Mouse (Mus musculus) cerebellum, postnatal 36 days (tissue): ENCODE data around the gene Itm2c.

Source experiments
- DNase-seq, 2 experiments: peaks; one replicate each; pipeline ENCODE4 v3.0.0; 2021 to 2022; ENCODE audit warnings: mixed read lengths in 2 of 2

The Itm2c gene

DNA sequence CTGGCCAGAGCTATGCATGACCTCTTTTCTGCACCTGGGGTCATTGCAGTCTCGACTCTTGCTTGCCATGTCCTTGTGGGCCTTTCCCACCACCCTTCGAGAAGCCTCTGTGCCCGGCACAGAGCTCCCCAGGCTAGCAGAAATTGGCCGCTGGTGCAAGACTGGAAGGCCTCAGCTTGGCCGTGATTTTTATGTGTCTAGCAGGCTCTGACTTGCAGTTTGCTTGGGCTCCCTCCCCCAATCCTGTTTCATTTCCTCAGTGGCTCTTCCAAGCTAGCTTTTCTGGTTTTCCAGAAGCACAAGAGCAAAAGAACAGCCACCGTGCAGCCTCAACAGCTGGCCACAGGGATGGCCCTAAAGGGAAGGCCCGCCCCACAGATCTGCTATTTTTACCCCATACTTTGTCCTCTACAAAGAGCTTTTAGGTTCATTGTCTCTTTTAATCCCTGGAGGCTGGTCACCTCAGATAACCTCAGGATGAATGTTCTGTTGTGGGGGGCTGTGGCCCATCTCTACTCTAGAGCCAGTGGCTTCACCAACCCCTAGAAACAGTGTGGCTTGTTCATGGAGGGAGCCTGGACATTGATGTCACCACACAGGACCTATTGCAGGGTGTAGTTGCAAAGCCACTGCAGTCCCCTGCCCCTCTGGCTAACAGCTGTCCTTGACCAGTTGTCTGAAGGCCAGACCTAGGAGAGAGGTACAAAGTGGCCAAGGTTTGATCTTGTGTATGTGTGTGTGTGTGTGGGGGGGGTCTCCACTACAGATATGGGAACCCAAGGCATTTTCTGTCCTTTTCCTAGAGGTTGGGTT is 6.6 kb downstream of the Itm2c start:
- peak in 1 of 2 experiments; percentile 19 for DNase-seq

DNA sequence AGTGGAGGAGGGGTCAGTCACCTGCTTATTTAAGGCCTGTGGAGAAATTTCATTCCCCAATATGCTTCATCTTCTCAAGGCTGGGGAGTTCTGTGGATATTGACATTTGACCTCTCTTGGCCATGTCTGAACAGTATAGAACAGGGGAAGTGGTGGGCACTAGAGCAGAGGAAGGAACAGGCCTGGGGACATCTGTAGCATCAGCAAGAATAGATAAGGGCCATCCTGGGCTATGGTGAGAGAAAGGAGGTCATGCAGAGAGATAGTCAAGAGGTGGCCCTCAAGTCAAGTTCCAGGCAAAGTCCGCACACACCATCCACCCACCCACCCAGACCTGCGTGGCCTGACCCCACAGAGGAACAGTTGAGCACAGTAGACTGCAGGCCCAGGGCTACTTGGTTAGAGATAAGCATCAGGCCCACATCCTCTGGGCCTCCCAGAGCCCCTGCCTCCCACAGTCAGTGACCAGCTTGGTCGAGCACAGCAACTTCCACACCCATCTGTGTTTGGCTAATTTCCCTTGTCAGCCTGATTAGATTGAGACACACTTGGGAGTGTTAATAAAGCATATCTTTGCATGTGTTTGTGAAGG is 7.5 kb downstream of the Itm2c start:
- peak in 1 of 2 experiments; percentile 31 for DNase-seq

DNA sequence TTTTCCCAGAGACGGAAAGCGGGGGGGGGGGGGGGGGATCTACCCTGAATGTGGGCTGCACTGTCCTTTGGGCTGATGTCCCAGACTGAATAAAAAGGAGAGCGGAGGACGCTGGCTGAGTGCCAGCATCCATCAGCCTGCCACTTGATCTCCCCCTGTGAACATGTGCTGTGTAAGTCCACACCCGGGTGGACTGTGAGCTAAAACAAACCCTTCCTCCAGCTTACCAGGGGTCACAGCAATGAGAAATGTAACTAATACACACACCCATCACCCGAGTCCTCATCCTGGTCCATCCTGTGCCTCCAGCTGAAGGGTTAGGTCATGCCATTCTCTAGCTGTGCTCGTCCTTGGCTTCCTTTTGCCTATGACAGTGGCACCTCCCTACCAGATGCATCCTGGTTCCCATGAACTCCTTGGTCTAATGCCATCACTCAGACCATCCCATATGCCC is 8.1 kb downstream of the Itm2c start:
- DNase-seq, result peak; percentile 60 to 63

DNA sequence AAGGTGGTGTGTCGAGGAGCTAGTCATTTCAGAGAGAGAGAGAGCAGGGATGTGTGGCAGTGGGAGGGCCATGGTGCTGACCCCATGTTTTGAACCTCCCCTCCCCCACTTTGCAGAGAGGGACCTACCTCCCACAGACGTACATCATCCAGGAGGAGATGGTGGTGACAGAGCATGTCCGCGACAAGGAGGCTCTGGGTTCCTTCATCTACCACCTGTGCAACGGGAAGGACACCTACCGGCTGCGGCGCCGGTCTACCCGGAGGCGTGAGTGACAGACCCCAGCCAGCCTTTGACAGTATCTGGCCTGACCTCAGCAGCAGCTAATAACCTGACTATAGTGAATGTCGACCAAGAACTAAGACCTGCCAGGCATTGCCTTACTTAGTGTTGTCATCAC is 12.8 kb downstream of the Itm2c start:
- no peak for DNase-seq

DNA sequence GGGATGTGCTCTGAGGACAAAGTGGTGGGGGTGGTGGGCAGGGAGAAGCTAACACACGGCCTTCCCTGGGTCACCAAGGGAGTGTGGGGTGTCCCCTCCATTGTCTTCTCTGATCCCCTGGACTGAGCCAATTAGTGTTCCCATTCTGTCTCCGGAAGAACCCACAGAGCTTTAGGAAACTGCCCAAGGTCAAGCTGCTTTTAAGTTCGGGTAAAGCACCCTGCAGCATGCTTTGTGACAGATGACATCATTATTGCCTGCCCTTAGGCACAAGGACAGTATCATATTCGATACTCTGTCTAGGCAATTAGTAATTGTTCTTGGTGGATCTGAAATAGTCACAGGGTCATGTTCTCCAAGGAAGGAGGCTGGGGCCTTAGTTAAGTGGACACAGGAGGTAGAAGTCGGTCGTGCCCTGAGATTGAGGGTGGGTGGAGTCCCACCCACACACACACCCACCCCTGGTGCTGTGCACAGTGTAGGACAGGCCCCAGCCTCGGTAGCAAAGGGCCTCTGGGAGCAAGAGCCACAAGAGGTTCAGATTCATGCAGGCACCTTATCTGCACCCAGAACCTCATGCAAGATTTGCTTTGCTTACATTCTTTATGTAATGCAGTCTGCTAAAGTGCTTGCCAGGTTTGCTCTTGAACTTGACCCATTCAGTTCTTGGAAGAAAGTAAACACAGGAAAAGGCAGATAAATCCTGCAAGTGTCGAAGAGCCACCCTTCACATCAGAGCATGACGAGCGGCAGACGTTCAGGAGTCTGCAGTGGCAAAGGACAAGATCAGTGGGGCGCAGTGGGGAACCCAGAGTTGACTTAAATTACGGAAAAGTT is 14.9 kb downstream of the Itm2c start:
- DNase-seq, result no peak

DNA sequence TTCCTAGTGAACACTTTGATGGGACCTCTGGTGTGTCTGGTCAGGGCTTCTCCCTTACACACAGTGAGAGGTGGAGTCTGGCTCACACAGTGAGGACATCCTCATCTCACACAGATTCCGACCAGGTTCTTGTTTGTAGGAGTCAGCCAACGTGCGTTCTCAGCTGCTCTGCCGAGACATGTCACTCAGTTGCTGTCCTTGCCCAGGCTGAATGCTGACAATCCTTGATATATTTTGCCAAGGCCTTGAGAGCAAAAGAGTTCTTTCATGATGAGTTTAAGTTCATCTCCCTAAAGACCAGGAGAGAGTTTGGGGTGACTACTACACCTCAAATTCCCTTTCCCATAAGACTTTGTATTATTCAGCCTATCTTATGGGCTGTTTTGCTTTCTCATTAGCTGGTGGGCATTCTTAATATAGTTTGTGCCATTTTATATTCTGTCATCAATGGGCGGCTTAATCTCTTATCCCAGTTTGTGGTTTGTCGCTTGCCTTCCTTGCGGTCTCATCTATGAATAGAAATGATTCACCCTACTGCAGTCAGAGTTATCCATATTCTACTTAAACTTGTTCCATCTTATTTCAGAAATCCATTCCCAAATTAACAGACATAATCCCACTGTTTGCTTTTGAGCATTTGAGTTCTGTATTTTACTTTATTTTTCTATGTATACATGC is 19.1 kb downstream of the Itm2c start:
- no peak for DNase-seq

DNA sequence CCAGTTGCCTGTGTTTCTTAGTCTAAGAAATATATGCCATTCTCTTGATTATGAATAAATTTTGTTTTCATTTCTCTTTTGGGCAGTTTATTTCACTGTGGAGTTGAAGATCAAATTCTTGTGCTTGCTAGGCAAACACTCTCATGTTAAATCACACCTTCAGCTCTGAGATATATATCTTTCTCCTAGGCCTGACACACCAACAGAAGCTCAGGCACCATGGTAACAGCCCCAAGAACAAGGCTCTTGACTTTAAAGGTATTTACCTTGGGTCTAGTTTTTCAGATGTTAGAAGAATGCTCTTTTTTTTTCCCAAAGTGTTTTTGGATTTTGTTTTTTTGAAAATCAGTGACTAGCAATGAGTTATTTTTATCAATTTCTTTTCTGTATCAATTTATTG is 21.8 kb downstream of the Itm2c start:
- no peak for DNase-seq

DNA sequence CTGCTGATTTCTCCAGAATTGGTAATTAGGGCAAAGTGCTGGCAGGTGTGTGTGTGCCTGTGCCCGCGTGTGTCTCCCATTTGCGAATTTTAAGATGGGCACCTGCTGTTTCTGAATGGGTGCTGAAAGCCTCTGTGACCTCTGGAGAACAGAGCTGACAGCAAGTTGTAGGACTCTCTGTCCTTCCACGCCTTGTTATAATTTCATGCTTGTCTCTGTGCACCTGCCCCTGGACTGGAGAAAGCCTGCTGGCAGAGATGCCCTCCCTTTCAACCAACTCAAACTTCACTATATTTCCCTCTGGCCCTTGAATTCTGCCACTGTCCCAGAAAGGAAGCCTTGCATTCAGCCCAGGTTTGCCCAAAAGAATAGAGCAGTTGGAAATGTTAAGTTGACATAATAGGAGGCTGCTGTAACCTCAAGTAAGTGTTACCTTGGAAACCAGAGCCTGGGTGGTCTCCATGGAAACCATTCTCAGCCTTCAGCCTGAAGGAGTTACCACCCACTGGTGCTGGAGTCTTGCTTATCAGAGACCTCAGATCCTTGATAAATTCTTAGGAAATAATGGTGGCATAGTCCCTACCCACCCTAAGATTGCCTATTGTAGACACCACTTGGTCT is 22.9 kb downstream of the Itm2c start:
- no peak for DNase-seq

DNA sequence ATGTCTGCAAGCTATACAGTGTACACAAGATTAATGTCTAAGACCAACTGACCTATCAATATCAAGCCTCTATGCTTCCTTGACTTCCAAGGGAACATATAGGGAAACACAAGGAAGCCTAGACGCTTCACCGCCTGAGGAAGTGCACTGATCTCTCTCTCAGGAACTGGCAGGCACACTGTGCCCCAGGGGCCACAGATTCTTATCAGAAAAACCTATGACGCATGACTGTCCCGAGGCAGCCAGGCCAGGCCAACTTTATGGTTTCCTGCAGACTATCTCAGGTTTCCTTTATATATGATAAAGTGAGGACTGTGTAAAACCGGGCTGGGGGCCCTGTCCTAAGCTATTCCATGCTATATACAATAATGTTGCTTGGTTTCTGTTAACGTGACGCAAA is 25.5 kb downstream of the Itm2c start:
- DNase-seq, result no peak

DNA sequence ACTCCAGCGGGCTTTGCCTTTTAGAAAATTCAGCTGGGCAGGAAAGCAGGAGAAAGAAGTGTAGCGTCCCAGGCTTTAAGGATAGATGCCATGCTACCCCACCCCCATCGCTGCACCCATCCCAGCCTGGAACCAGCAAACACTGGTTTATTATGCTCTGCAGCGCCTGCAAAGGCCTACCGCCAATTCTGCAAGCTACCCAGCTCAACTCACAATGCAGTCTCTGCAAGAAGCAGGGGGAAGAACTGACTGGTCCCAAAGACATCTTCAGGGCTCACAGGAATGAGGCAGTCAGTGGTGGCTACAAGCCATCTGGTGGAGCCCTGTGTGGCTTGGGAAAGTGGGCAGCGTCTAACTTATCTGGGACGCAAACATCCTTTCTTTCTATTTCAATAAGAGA is 27.6 kb downstream of the Itm2c start:
- DNase-seq, result no peak

DNA sequence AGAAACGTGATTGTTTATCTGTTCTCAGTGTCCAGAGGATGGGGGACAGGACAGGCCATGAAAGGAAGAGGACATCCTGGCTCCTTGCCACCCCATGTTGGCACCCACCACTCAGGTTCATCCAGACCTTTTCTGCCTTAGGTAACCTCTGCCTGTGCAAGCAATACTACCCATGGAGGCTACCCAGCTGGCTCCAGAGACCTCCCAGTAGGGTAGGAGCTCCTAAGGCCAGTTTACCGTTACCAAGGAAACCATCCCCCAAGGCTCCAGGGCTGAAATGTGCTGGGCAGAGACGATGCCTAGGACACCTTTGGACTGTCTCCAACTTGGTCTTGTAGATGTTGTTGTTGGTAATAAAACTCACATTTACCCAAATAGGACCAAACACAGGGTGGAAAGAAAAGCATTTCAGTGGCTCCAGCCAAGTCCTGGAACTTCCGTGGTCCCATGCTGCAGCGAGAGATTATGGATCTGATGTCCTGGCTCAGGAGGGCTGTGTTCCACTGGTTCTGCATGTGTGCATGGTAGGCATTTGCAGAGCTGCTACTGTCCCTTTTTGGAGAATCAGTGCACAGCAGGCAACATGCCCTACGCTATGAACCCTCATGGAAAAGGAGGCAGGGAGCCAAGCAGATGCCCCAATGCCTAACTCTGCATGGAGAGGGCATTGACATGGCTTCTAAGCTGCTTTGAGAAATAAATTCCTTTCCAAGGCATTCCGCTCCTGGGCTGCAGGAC is 28.2 kb downstream of the Itm2c start:
- peak in 1 of 2 experiments; percentile 15 for DNase-seq

DNA sequence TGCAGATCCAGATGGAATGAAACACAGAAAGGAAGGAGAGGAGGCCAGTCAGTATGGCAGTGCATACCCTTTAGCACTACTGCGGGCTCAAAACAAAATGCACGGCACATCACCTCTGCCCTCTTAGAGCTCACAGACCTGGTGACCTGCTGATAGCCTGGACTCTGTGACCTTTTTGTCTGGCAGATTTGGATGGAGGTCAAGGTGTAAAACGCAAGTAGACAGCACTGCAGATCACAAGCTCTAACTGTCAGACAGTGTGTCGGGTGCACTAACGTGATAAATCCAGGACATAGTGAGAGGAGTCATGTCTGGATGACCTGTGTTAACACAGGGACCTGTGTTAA is 28.8 kb downstream of the Itm2c start:
- no peak for DNase-seq

DNA sequence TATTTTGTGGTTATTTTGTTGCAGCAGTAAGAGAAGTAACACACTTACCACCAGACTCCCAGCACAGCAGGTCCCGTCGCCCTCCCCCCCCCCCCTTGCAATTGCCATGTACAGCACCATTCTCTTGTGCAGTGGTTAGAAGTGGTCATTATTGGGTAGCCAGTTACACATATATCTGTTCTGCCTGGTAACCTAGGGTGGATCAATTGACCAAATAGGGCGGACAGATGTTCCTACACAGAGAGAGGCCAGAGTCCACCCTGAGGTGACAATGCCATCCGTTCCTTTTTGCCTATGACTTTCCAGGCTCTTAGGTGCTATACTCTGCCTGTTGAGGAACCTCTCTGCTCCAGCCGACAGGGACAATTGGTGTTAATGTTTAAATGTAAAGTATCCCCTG is 31.1 kb downstream of the Itm2c start:
- DNase-seq, result no peak

DNA sequence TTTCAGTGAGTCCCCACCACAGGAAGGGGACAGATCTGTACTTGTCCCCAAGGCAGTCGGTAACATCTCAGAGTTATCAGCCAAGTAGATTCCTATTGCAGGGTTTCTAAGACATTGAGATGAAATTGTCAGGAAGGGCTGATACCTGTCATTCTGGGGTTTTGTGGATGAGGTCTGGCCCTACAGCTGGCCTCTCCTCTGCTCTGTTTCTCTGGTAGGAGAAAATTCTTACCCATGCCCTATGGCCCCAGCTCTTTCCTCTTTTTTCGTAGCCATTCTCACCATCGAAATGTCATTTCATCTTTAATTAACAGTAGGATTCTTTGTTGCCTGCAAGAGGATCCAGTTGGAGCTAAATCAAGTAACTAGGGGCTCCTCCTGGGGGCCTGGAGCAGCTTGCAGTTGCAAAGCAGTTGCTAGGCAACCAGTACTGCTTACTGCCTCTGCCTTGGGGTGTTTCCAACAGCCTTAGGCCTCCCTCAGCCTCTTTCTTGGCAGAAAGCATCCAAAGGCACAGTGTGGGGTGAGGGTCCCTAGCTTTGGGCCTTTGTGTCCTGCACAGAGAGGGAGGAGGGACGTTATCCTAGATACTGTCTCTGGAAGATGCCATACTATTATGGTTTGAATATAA is 34.1 kb downstream of the Itm2c start, which contains the start of gene 4933407L21Rik:
4933407L21Rik (plus strand) TSS at position 427 of the 631 bp plus-strand sequence.
- DNase-seq, result no peak

DNA sequence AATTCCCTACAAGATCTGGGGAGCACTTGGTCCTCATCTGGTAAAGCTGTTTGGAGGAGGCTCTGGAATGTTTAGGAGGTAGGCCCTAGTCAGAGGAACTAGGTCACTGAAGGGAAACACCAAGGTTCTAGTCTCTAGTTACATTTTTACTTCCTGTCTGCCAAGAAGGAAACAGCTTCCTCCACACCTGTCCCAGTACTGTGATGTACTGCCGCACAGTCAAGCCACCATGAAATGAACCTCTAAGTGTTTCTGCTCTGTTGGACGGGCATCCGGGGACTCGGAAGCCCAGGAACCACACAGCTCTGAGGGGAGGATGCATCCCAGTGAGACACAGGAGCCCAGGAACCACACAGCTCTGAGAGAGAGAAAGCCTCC is 34.6 kb downstream of the Itm2c start:
- DNase-seq, result no peak

DNA sequence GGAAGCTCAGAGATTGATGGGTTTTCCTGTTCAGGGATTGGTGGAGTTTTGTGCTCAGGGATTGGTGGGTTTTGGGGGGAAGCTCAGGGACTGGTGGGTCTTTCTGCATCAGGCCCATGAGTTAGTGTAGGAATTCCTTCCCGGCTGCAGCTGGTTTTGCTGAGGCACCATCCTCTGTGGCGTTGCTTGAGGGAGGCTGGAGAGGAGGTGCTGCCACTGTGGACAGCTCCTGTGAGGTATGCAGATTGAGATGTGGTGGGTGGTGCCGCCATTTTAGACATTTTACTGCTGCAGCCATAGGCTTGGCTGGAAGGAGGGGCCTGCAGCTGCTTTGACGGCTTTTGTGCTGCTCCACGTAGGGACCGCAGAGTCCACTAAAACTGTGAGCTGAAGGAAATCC is 35.3 kb downstream of the Itm2c start:
- no peak for DNase-seq

DNA sequence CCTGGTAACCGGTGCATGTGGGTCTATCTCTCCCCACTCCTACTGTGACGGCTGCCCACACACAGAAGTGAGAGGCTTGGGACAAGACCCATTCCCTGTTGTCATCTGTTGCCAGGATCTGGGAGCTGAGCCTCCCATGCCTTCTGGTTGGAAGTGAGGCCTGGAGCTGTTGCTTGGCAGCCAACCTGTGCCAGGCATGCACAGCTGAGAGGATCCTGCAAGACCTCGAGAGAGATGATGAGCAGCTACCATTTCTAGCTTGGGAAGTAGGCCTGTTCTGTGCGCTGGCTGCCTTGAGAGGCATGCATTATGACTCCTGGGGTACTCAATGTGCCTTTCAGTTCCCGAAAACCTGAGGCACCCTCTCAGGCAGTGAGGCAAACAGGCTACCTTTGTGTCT is 37.1 kb downstream of the Itm2c start:
- DNase-seq, result no peak

DNA sequence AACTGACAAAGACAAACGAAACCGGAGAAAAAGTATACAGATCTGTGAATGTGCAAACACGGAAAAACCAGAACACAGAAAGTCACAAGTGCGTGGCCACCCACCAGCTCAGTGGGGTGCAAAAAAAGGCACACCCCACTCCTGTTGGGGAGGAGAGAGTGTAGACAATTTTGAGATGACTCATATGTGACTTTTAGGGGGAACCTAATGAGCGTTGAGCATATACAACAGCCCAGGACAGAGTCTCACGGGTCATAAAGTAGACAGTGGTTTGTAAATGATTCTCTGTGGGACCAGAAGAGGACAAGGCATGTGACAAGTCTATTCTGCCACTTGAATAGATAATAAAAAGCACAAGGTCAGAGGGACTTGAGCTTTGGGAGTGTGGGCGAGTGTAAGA is 39.1 kb downstream of the Itm2c start:
- DNase-seq, result no peak

DNA sequence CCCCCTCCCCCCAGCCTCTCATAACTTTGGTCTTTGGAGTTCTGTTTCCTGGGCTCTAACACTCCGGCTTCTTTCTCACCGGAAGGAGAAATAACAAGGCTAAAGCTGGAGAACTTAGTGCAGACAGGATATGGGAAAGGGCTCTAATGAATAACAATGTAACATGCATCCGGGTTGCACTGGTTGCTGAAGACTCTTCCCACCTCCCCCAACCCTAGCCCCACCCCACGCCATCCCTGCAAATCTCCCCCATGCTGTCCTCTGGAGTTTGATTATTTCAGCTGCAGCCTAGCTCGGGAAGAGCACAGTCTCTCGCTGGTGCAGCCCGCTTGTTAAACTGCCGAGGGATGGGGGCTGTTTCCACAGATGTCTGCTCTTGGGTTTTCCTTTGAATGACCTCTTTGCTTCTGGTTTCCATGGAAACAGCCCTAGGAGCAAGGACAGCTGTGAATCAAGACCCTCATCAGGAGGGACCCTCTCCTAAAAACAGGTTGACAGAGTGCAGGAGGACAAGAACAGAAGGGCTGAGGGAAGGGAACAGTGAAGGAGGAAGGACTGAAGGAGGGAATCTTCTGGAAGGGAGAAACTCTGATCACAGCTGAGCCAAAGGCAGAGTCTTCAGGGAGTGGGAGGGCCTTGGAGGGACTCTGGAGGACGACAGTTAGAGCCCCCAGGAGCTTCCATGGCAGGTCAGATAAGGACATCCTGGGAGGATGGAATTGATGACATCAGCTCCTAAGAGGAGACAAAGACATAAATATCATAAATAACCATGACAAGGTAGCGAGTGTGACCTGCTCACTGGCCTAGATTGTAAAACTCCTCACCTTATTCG is 39.8 kb downstream of the Itm2c start:
- DNase-seq, result no peak

DNA sequence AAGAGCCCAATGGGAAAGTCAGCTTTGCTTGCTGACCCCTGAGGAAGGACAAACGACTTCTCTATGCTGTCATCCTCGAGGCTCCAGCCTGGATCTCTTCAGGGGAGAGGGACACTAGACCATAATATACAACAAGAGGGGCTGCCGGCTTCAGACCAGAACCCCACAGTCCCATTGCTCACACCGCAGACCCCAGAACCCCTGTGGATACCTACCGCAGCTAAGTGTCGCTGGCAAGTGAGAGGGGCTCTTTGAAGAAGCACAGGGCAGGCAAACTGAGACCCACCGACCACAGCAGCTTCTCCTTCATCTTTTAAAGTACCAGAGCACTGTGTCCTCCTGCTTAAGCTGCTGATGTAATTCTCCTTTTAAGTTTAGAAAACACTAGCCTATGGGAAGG is 40.5 kb downstream of the Itm2c start:
- no peak for DNase-seq
